Mouse (Mus musculus) midbrain, postnatal 0 days (tissue): ENCODE results near the gene Vtcn1. TPM values are rescaled to one million over a fixed set of nuclear protein-coding genes. Genes with fewer than 3 reads are reported as not detected.

Experiments used
- ATAC-seq: fragments of 200-750 bp; cut with Nextera tagmentation; 2 replicates; pipeline ENCODE4 v1.8.0; 2017; ENCODE audit warnings: moderate number of reproducible peaks, mild to moderate bottlenecking, moderate TSS enrichment, moderate library complexity; ENCODE audit not compliant: low FRiP score
- DNase-seq: peaks from one replicate; pipeline ENCODE4 v3.0.0-alpha.2; 2015; ENCODE audit warnings: low spot score
- H3K27ac ChIP-seq: fragments of 300-500 bp; sonication (generic); 2 replicates; pipeline ENCODE4 v1.5.1; 2014; ENCODE audit warnings: low read depth, mild to moderate bottlenecking, low read length, mixed read lengths
- H3K27me3 ChIP-seq: fragments of 300-500 bp; sonication (generic); 2 replicates; pipeline ENCODE4 v1.6.1; 2014; ENCODE audit warnings: low read length, control low read depth, mixed read lengths; ENCODE audit not compliant: insufficient read depth
- H3K36me3 ChIP-seq: fragments of 300-500 bp; sonication (generic); 2 replicates; pipeline ENCODE4 v1.6.1; 2014; ENCODE audit warnings: low read length, control low read depth, mixed read lengths; ENCODE audit not compliant: insufficient read depth
- H3K4me1 ChIP-seq: fragments of 300-500 bp; sonication (generic); 2 replicates; pipeline ENCODE4 v1.6.1; 2014; ENCODE audit warnings: mild to moderate bottlenecking, control low read depth, antibody characterized with exemption, low read length, mixed read lengths; ENCODE audit not compliant: insufficient read depth
- H3K4me2 ChIP-seq: fragments of 300-500 bp; sonication (generic); 2 replicates; pipeline ENCODE4 v1.6.1; 2014; ENCODE audit warnings: low read depth, mild to moderate bottlenecking, low read length, mixed read lengths; ENCODE audit not compliant: poor library complexity, severe bottlenecking
- H3K4me3 ChIP-seq: fragments of 300-500 bp; sonication (generic); 2 replicates; pipeline ENCODE4 v1.5.1; 2014; ENCODE audit warnings: low read depth, mild to moderate bottlenecking, low read length, moderate library complexity
- H3K9ac ChIP-seq: fragments of 300-500 bp; sonication (generic); replicated peaks from 2 replicates; pipeline ENCODE4 v1.6.1; 2014; ENCODE audit warnings: mild to moderate bottlenecking, low read length, moderate library complexity, mixed read lengths; ENCODE audit not compliant: poor library complexity, severe bottlenecking
- H3K9me3 ChIP-seq: fragments of 300-500 bp; sonication (generic); 2 replicates; pipeline ENCODE4 v1.6.1; 2016; ENCODE audit warnings: low read length, control low read depth
- CTCF ChIP-seq: IDR thresholded peaks from 2 replicates; pipeline ENCODE4 v1.5.1; 2016; ENCODE audit warnings: antibody characterized with exemption, mild to moderate bottlenecking
- WGBS: fragments of 180-500 bp; shearing (Covaris S2); extraction: QIAGEN DNeasy Blood & Tissue Kit; methylation state at CpG from one replicate; pipeline ENCODE4 v1.1.7; 2014; 5-methylcytosine and 5-hydroxymethylcytosine counted together
- polyA plus RNA-seq: library from polyadenylated mRNA; unstranded; fragments of >200 nt; fragmentation: Nextera tagmentation; extraction: Ambion mirVana; gene quantifications from 2 replicates; pipeline ENCODE4 v1.2.1, GENCODE M21; 2015
- total RNA-seq: library from RNA; depleted of rRNA; stranded (reverse); fragments of >200 nt; gene quantifications from 2 replicates; pipeline ENCODE4 v1.2.3, GENCODE M21; 2014

The Vtcn1 gene
- total and polyA plus RNA-seq, 2 experiments from 2014 or later = not detected

DNA sequence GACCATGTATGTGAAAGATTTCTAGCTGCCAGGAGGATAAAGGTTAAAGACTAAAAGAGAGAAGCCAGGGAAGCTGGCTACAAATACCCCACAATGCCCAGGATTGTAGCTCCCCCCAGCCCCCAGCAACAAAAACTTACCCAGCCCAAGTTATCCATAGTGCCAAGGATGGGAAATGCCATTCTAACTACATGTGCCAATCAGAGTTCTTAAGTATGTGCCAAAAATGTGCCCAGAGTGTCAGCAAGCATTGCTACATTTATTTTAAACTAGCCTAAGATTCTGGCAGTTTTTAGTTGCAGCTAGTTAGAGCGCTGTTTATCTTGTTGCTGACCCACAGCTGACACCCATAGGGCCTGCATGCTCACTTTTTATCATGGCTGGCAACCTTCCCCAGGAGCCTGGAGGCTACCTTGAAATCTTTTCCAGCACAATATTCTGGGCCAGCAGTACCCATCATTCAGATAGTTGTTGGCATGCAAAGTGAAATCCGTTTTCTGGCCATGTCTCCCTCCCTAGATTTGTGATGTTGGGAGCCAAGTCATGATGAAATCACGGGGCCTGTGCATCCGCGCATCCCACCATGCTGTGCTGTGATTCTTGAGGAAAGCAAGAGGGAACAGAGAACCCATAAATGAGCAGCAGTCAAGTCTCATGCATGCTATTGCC is 33.2 kb downstream of the Vtcn1 start:
- no peaks in the 10 kb centered on the region for H3K9me3 ChIP-seq
- H3K27ac ChIP-seq = no peak overlapping the region
- TF ChIP-seq CTCF = no peak
- no peaks in the 10 kb centered on the region for H3K27me3 ChIP-seq
- 84% methylated on average over 5 of the region's 5 CpGs for WGBS
- no peak overlapping the region for H3K4me2 ChIP-seq
- no peak overlapping the region for H3K9ac ChIP-seq
- H3K4me3 ChIP-seq = no peak overlapping the region
- peak; percentile 6 for DNase-seq
- 0 out of 2 replicates have a peak, but pooled peaks cover 2% of the 10 kb centered on the region for H3K4me1 ChIP-seq
- ATAC-seq = no peak
- H3K36me3 ChIP-seq = no peaks in the 10 kb centered on the region

DNA sequence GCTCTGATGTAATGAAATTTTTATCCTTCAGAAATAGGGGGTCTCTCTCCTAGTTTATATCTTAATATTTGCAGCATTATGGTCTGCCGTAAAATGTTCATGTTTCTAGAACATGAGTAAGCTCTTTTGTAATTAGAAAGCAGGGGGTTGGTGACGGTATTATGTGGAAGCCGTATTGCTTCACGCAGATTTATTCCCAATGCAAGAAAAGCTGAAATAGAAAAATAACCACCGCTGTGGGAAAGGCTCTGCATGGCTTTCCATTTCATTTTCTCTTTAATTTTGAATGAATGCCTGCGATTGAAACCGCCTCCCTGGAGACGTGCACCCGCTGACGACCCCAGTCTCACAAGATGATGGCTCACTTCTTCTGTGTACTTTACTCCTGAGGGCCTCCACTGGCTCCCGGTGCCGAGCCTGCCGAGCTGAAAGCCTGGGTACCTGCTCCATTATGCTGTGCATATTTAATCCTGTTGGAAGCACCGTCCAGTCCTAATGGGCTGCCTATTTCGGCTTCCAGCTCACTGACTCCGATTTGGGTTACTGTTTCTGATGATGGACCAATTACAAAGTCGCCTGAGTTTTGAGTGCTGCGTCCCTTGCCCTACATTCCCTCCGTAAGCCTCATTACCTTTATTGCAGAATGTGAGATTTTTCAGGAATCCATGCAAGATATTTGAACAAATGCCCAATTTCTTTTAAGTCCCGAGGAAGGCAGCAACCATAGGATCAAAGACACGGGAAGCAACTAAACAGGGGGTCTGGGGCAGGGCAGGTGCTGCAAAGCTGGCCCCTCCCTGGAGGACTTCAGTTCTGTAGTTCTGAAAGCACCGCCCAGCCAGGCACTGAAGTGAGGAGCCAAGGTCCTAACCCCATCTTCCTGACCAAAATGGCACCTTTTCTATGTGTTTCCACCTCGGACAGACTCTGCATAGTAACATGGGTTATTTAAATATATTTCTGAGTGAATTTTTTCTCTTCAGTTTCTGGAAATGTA is 36.3 kb downstream of the Vtcn1 start:
- no peak for TF ChIP-seq CTCF
- H3K36me3 ChIP-seq = no peaks in the 10 kb centered on the region
- peak overlapping the region; percentile 38 for H3K27ac ChIP-seq
- no peak overlapping the region for H3K4me3 ChIP-seq
- DNase-seq = peak; percentile 31
- H3K9me3 ChIP-seq = no peaks in the 10 kb centered on the region
- peak overlapping the region; percentile 20 for H3K4me2 ChIP-seq
- no peaks in the 10 kb centered on the region for H3K27me3 ChIP-seq
- WGBS = 35% methylated on average over 23 of the region's 23 CpGs
- H3K4me1 ChIP-seq = 0 out of 2 replicates have a peak, but pooled peaks cover 2% of the 10 kb centered on the region
- no peak overlapping the region for H3K9ac ChIP-seq
- ATAC-seq = peak; percentile 45; the same call in 1 of the 2 replicates

GRCm38 (mm10) chr3:100866946-100867345 is 41.7 kb downstream of the Vtcn1 start:
- no peak for TF ChIP-seq CTCF
- no peak overlapping the region for H3K9ac ChIP-seq
- H3K36me3 ChIP-seq = no peaks in the 10 kb centered on the region
- H3K4me3 ChIP-seq = no peak overlapping the region
- no peak for DNase-seq
- no peaks in the 10 kb centered on the region for H3K9me3 ChIP-seq
- ATAC-seq = no peak
- no peak overlapping the region for H3K4me2 ChIP-seq
- H3K4me1 ChIP-seq = 0 out of 2 replicates have a peak, but pooled peaks cover under 1% of the 10 kb centered on the region
- no peaks in the 10 kb centered on the region for H3K27me3 ChIP-seq
- 46% methylated on average over 5 of the region's 5 CpGs for WGBS
- H3K27ac ChIP-seq = no peak overlapping the region

GRCm38 (mm10) chr3:100877057-100877456 is 51.8 kb downstream of the Vtcn1 start:
- no peak for TF ChIP-seq CTCF
- no peaks in the 10 kb centered on the region for H3K27me3 ChIP-seq
- no peak overlapping the region for H3K9ac ChIP-seq
- no peak overlapping the region for H3K4me2 ChIP-seq
- ATAC-seq (no peak), DNase-seq (no peak)
- whole genome bisulfite sequencing = 95% methylated on average over 4 of the region's 4 CpGs
- H3K4me3 ChIP-seq = no peak overlapping the region
- H3K4me1 ChIP-seq = no peaks in the 10 kb centered on the region
- H3K36me3 ChIP-seq = no peaks in the 10 kb centered on the region
- no peaks in the 10 kb centered on the region for H3K9me3 ChIP-seq
- H3K27ac ChIP-seq = no peak overlapping the region

- ATAC-seq (no peak), DNase-seq (no peak)
- H3K4me2 ChIP-seq = no peak overlapping the region
- H3K4me3 ChIP-seq = no peak overlapping the region
- no peaks in the 10 kb centered on the region for H3K4me1 ChIP-seq
- no peak overlapping the region for H3K9ac ChIP-seq
- H3K27ac ChIP-seq = no peak overlapping the region
- TF ChIP-seq CTCF = no peak
- H3K27me3 ChIP-seq = no peaks in the 10 kb centered on the region
- 73% methylated on average over 6 of the region's 6 CpGs for WGBS
- H3K36me3 ChIP-seq = no peaks in the 10 kb centered on the region
- no peaks in the 10 kb centered on the region for H3K9me3 ChIP-seq
These were observed 56.1 kb downstream of the Vtcn1 start for GRCm38 (mm10) chr3:100881403-100881802.
